In the genomic region with DNA sequence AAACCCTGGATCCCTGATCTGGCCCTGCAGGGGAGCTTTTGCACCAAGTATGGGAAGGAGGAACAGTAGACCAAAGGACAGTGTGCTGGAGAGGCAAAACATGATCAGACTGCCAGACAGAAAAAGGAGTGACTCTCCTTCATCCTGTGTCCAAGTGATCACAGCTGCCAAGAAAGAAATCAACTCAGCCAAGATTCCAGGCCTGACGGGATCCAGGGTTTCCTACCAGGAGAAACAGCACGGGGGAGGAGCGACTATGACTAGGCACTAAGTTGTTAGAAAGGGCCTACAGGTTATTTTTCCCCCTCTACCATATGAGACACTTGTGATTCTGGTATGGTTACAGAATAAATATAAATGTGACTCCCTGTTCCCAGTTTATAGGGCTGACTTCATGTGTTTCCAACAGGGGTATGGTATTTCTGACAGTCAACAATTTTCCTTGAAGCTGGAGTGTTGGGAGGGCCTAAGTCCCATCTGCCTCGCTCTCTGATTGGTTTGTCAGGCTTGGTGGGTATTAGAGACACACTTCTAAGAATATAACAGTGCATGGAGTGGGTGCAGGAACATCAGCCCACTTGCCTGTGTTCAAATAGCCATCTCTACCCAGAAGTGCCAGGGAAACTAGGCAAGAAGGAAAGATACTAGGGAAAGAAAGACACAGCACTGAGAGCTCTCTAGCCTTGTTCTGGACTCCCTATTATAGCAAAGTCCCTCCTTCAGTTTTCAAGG, we compare ENCODE assay signal across 12 mouse cellular contexts.
DNase-seq lines count a peak whose midpoint lies in the region; ATAC-seq and TF ChIP-seq lines count a peak whose summit lies in the region.
"Had no signal": no experiment of that assay in that cellular context is flagged by ENCODE, and none has a peak within 500 bp of the region (broad histone marks: within the 10 kb centered on the region; RNA-seq: fewer than 3 reads in every experiment).

No protein-coding gene starts in this region.

- H3K4me2 ChIP-seq in midbrain, postnatal 0 days (ENCODE audit: low read depth, low read length, poor library complexity, severe bottlenecking): no peak overlapping the region
- no peak overlapping the region for H3K4me2 ChIP-seq in midbrain, embryonic 16.5 days (ENCODE audit: low read length)
- H3K4me2 ChIP-seq: heart, embryonic 15.5 days; liver, embryonic 13.5 days had no signal

- H3K9ac ChIP-seq in midbrain, postnatal 0 days (replicated peaks; ENCODE audit: low read length, poor library complexity, severe bottlenecking): no peak overlapping the region
- H3K9ac ChIP-seq in midbrain, embryonic 16.5 days (ENCODE audit: low read depth, low read length): no peak overlapping the region
- H3K9ac ChIP-seq: heart, embryonic 15.5 days; liver, embryonic 13.5 days had no signal

- H3K4me1 ChIP-seq in midbrain, postnatal 0 days (ENCODE audit: insufficient read depth, low read length): peaks cover 16% of the 10 kb centered on the region; the same call in 1 of the 2 replicates
- peaks cover 32% of the 10 kb centered on the region for H3K4me1 ChIP-seq in midbrain, embryonic 16.5 days (ENCODE audit: control insufficient read depth, insufficient read depth, low read length)
- H3K4me1 ChIP-seq: liver, embryonic 13.5 days had no signal

- H3K9me3 ChIP-seq in midbrain, postnatal 0 days (ENCODE audit: low read length): no peaks in the 10 kb centered on the region
- no peaks in the 10 kb centered on the region for H3K9me3 ChIP-seq in midbrain, embryonic 16.5 days (replicated peaks; ENCODE audit: control insufficient read depth, low read length, poor library complexity, severe bottlenecking)
- H3K9me3 ChIP-seq: heart, embryonic 15.5 days; liver, embryonic 13.5 days had no signal

- no peak overlapping the region for H3K4me3 ChIP-seq in midbrain, postnatal 0 days (ENCODE audit: low read depth, low read length)
- no peak overlapping the region for H3K4me3 ChIP-seq in midbrain, embryonic 16.5 days (ENCODE audit: low read depth, low read length)
- H3K4me3 ChIP-seq: heart, embryonic 15.5 days; liver, embryonic 13.5 days had no signal

- ATAC-seq in midbrain, postnatal 0 days (ENCODE audit: low FRiP score): no peak
- no peak for ATAC-seq in midbrain, embryonic 16.5 days

- no peaks in the 10 kb centered on the region for H3K27me3 ChIP-seq in midbrain, postnatal 0 days (ENCODE audit: insufficient read depth, low read length)
- no peaks in the 10 kb centered on the region for H3K27me3 ChIP-seq in midbrain, embryonic 16.5 days (ENCODE audit: control insufficient read depth, insufficient read depth, low read depth, low read length)
- H3K27me3 ChIP-seq: heart, embryonic 15.5 days; liver, embryonic 13.5 days had no signal

- no peaks in the 10 kb centered on the region for H3K36me3 ChIP-seq in midbrain, postnatal 0 days (ENCODE audit: insufficient read depth, low read length)
- no peaks in the 10 kb centered on the region for H3K36me3 ChIP-seq in midbrain, embryonic 16.5 days (ENCODE audit: control insufficient read depth, insufficient read depth, low read length)
- H3K36me3 ChIP-seq: heart, embryonic 15.5 days; liver, embryonic 13.5 days had no signal

- H3K27ac ChIP-seq in midbrain, postnatal 0 days (ENCODE audit: low read depth, low read length): no peak overlapping the region
- H3K27ac ChIP-seq in midbrain, embryonic 16.5 days (ENCODE audit: low read length): no peak overlapping the region
- H3K27ac ChIP-seq: heart, embryonic 15.5 days; liver, embryonic 13.5 days had no signal

- peak; percentile 59 to 64 for DNase-seq in frontal cortex, adult 2 months (ENCODE audit: extremely low spot score in 1 of 2, low spot score in 1 of 2)
- DNase-seq in frontal cortex, postnatal 10 days (ENCODE audit: low spot score in 2 of 2): no peak
- DNase-seq in midbrain, postnatal 0 days (ENCODE audit: low spot score): peak; percentile 35
- DNase-seq in gastrocnemius, postnatal 14 days: peak; percentile 45
- peak; percentile 39 for DNase-seq in lung, postnatal 25 days (ENCODE audit: low spot score)
- no peak for DNase-seq in B cell, adult 2 months
- no peak for DNase-seq in layer of hippocampus, adult 9-11 months
- DNase-seq: kidney, postnatal 14 days; liver, embryonic 13.5 days; thymus, postnatal 36 days had no signal

- 83% methylated on average over 4 of the region's 4 CpGs for WGBS in midbrain, postnatal 0 days
- WGBS in midbrain, embryonic 16.5 days: 83% methylated on average over 4 of the region's 4 CpGs

- TF ChIP-seq CTCF in midbrain, postnatal 0 days (IDR thresholded peaks at IDR 0.05): no peak

- intact Hi-C loops in gastrocnemius, postnatal 14 days (cut with DNase I; ENCODE audit: low total_unique reads): no loop called here

Comparison
In these comparisons a context has a peak if more than half of its experiments do, and no peak if none do; other contexts are left out.
1. DNase-seq: peak in frontal cortex, adult 2 months (2 of 2), midbrain, postnatal 0 days (single experiment), gastrocnemius, postnatal 14 days (single experiment) and lung, postnatal 25 days (single experiment); none in frontal cortex, postnatal 10 days (0 of 2), B cell, adult 2 months (0 of 2) and layer of hippocampus, adult 9-11 months (single experiment).